Mouse (Mus musculus) ES-Bruce4 (cell line): ENCODE data around the gene Ttn.

ENCODE experiments used
- CTCF ChIP-seq: IDR thresholded peaks from one replicate; pipeline ENCODE4 v1.8.1; 2011; ENCODE audit warnings: low read depth, low read length
- POLR2A ChIP-seq: IDR thresholded peaks from one replicate; pipeline ENCODE4 v1.8.1; 2011; ENCODE audit warnings: low read length; ENCODE audit not compliant: insufficient read depth

DNA sequence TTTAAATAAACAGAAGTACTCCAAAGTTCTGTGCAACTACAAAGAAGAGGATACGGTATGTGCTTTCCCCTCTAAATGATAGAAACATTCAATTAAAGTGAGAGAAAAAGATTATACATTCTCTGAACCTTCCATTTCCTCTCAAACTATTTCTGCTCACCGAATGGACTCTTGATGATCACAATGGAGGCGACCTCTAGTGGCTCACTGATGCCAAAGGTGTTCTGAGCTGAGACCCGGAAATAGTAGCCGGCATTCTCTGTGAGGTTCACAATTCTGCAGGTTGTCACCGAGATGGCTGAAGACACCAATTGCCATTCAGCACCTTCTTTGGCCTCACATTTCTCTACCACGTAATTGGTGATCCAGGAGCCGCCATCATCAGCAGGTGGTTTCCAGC is 267.4 kb downstream of the Ttn start:
- TF ChIP-seq CTCF = peak; percentile 51
- no peak for TF ChIP-seq POLR2A
